Mouse (Mus musculus): ENCODE measurements around the gene Cap2.

DNA sequence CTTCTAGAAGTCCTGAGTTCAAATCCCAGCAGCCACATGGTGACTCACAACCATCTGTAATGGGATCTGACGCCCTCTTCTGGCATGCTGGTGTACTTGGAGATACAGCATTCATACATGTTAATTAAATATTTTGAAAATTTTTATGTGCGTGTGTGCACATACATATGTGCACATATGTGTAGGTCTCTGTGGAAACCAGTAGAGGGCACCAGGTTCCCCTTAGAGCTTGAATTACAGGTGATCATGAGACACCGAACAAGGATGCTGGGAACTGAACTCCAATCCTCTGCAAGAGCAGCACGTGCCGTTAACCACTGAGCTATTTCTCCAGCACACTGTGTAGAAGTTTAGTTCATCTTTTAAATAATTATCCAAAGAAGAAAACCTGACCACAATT lies 157.6 kb downstream of the Cap2 start:
- TF ChIP-seq POLR2A (IDR thresholded peaks at IDR 0.05; ENCODE audit: control insufficient read depth, low read depth, low read length) (no peak), CTCF (IDR thresholded peaks at IDR 0.05; ENCODE audit: control insufficient read depth, insufficient read depth, insufficient replicate concordance, low read depth, low read length) (no peak)

Measured in testis, adult 2 months (tissue).